Mouse (Mus musculus): ENCODE results near the gene Cfap45.
A peak's percentile ranks its signal among the peaks of the same experiment; 100 is the strongest.

The Cfap45 gene

GRCm38 (mm10) chr1:172567758-172568157 is 47.2 kb downstream of the Cfap45 start:
- no peak for DNase-seq

DNA sequence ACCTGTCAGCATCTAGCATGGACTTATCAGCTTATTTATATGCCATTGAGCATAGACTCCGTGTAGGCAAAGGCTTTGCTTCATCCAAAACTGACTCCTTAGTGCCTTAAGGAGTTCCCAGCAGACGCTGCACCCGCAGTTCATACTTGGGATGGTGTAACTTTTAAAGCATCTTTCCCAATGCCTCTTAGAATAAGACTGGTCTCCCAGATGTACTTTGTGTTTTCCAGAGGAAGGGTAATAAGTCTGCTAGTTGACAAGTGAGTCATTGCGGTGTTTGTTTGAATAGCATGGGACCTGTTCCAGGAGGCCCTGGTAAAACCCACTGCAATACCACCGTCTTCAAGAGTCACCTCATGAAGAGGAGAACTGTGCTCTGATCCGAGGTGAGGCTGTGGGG is 59.5 kb downstream of the Cfap45 start:
- no peak for DNase-seq

GRCm38 (mm10) chr1:172582436-172582835 is 61.8 kb downstream of the Cfap45 start:
- DNase-seq = no peak

DNA sequence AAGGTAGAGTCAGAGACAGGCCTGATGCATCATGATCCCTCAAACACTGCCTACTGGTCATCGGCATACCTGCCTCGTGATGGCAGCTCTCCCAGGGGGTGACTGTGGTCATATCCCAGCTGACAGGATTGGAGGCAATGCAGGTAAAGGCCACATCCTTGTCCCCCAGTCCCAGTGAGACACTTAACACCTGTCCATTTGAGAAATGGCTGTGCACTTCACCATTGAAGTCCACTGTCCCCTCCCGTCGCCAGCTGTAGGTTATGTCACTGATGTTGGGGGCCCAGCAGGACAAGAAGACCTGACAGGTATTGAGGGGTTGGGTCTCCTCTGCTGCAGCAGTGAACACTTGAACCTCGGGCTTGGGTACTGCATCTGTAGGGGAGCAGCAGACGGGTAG is 63.7 kb downstream of the Cfap45 start:
- DNase-seq = no peak

DNA sequence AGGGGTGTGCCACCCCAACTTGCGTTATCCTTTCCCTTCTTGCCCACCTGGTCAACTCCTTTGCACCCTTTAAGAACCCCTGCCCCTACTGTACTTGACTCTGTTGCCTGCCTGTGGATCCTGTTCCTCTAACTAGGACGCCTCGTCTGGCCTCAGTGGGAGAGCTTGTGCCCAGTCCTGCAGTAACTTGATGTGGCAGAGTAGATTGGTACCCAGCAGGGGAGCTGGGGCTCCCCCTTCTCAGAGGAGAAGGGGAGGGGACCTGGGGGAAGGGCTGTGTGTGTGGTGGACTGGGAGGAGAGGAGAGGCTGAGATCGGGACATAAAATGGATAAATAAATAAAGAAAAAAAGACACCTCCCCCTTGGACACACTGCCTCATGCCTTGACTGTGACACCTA is 64.4 kb downstream of the Cfap45 start:
- no peak for DNase-seq

GRCm38 (mm10) chr1:172585612-172586567 is 65.3 kb downstream of the Cfap45 start:
- no peak for DNase-seq

- DNase-seq = peak; percentile 42 to 49
Measured at GRCm38 (mm10) chr1:172590385-172590784, 69.8 kb downstream of the Cfap45 start, which contains the start of gene Slamf8. TSS of gene Slamf8 (minus strand) at chr1:172590568.

DNA sequence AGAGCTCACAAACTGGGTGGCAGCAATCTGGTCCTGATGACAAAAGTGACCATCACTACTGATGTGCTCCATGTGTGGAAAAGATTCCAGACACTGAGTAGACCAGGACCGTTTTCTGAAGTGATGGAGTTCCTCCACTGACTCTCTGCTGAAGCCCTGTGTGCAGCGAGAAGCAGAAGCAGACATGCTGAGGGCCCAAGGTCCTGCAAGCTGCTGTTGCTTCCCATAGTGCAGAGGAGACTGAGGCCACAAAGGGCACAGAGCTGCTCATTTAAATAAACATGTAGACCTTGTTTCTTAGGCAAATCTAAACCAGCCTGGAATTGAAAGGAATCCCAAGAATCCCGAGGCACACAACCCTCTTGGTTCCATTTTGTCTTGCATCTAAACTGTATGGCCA is 72.7 kb downstream of the Cfap45 start:
- no peak for DNase-seq

DNA sequence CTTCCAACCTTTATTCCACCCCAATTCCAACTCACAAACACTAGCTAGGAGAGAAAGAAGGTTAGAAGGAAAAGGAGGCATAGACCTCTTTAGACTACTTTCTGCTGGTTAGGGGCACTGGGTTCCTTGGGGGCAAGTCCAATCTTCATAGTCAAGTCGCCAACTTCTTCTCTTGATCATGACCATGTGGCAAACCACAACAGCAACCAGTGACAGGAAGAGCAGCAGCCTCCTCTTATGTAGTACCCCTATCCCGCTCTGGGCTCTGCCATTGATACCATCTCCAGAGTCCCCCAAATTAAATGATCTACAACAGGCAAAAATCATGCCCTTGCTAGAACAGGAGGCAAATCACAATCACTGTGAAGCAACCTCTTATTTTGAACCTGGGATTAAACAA is 73.4 kb downstream of the Cfap45 start:
- DNase-seq = no peak

DNA sequence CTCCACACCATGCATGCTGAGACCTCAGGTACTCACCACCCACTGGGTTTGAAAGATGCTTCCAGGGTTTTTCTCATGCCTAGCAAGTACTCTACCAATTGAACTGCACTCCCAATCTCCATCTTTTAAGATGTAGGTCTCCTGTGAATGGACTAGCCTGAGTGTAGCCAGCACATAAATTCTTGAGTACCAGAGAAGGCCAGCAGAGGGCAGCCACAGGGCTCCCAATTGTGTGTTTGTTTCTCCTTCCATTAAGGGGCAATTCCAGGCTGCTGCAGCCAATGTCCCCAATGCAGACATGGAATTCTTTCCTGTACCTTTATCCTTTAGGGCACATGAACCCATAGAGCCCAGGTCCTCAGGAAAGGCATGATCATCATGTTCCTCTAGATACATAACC is 73.9 kb downstream of the Cfap45 start:
- peak; percentile 25 to 37 for DNase-seq

All from lung, adult 18-20 months (tissue).